Mouse (Mus musculus): Measurements from ENCODE around the gene Sp8.

Sp8 gene

DNA sequence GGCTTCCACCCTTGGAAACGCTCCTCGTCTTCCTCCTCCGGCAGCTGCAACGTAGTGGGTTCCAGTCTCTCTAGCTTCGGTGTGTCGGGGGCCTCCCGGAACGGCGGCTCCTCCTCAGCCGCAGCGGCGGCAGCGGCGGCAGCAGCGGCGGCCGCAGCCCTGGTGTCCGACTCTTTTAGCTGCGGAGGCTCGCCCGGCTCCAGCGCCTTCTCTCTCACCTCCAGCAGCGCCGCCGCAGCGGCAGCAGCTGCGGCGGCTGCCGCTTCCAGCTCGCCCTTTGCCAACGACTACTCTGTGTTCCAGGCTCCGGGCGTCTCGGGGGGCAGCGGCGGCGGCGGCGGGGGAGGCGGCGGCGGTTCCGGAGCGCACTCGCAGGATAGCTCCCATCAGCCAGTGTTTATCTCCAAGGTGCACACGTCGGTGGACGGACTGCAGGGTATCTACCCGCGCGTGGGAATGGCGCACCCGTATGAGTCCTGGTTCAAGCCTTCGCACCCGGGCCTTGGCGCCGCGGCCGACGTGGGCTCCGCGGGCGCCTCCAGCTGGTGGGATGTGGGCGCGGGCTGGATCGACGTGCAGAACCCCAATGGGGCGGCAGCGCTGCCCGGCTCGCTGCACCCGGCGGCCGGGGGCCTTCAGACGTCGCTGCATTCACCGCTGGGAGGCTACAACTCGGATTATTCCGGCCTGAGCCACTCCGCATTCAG is 2.5 kb downstream of the Sp8 start:
- no peak for DNase-seq (ENCODE audit: low spot score in 2 of 2)

- DNase-seq (ENCODE audit: low spot score in 2 of 2) = no peak
Measured at GRCm38 (mm10) chr12:118849203-118849861, 3.2 kb downstream of the Sp8 start.

- no peak for DNase-seq (ENCODE audit: low spot score in 2 of 2)
Measured at GRCm38 (mm10) chr12:118849996-118850395, 3.9 kb downstream of the Sp8 start.

GRCm38 (mm10) chr12:118850851-118851410 is 4.8 kb downstream of the Sp8 start:
- DNase-seq (ENCODE audit: low spot score in 2 of 2) = no peak

- DNase-seq (ENCODE audit: low spot score in 2 of 2) = no peak
Measured at GRCm38 (mm10) chr12:118853331-118853730, 7.2 kb downstream of the Sp8 start.

DNA sequence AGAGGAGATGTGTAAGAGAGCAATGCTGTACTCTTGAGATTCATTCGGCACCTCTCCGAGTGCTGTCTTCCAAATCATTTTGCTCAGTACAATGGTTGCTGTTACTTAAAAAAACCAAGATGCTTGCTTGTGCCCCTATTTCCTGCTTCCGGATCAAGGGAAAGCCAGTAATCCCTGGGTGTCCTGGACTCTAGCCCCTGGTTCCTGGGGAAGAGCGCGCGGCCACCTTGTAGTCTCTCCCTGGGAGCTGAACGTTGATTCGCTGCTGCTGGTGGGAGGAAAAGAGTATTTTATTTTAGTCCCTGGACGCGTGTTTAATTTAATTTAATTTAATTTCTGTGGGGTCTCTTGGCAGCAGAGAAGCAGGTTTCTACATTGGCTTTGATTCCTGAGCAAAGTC is 8.3 kb downstream of the Sp8 start:
- DNase-seq (ENCODE audit: low spot score in 2 of 2) = no peak

- DNase-seq (ENCODE audit: low spot score in 2 of 2) = peak; percentile 52 to 79
Measured at GRCm38 (mm10) chr12:118854831-118855453, 8.8 kb downstream of the Sp8 start.

DNA sequence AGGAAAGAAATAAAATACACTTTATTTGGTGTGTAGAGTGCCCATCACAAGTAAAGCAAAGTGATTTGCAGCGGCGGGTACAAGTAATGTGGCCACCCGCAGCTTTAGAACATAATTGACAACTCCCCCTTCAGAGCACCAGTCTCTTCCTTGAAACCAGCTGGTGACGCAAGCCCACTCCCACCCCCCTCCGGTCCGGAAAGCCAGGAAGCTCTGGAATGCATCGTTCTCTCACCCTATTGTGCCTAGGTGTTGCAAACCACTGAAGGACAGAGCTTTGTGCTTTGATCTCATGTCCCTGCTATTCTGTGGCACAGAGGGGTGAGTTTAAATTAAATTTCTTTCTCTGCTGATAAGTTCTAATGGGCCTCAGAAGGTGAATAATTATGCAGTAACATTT is 10.0 kb downstream of the Sp8 start:
- DNase-seq (ENCODE audit: low spot score in 2 of 2) = no peak

DNA sequence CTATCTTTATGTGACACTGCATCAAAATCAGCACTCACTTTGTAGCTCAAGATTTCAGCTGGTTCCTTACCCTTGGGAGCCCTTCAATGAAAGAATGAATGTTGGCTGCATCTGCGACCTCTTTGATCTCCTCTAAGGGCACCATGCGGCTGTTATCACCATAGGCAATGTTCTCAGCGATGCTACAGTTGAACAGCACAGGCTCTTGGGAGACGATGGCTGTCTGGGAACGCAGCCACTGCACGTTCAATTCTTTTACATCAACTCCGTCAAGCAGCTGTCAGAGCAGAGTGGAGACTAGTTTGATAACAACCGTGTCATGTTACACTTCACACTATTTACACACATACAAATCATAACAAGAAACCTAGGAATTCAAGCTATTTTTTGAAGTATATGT is 26.5 kb downstream of the Sp8 start:
- no peak for DNase-seq (ENCODE audit: low spot score in 2 of 2)

- no peak for DNase-seq (ENCODE audit: low spot score in 2 of 2)
Measured at GRCm38 (mm10) chr12:118882790-118883189, 36.7 kb downstream of the Sp8 start.

GRCm38 (mm10) chr12:118887964-118888363 is 41.8 kb downstream of the Sp8 start:
- no peak for DNase-seq (ENCODE audit: low spot score in 2 of 2)

Data from cerebellum, postnatal 4 days (tissue).